Mouse (Mus musculus) small intestine, adult 2 months (tissue): ENCODE measurements around the gene Cdh23.

ENCODE experiments used
- CTCF ChIP-seq: fragments of 200-500 bp; IDR thresholded peaks from 2 replicates; pipeline ENCODE4 v1.5.1; 2012; ENCODE audit warnings: low read depth, mild to moderate bottlenecking, control low read depth, inconsistent platforms, low read length, moderate library complexity, mixed read lengths; ENCODE audit not compliant: insufficient replicate concordance, insufficient read length; ENCODE audit errors: extremely low read depth
- POLR2A ChIP-seq: fragments of 200-500 bp; IDR thresholded peaks from 2 replicates; pipeline ENCODE4 v1.6.1; 2012; ENCODE audit warnings: low read depth, mild to moderate bottlenecking, control low read depth, inconsistent platforms, low read length, moderate library complexity

DNA sequence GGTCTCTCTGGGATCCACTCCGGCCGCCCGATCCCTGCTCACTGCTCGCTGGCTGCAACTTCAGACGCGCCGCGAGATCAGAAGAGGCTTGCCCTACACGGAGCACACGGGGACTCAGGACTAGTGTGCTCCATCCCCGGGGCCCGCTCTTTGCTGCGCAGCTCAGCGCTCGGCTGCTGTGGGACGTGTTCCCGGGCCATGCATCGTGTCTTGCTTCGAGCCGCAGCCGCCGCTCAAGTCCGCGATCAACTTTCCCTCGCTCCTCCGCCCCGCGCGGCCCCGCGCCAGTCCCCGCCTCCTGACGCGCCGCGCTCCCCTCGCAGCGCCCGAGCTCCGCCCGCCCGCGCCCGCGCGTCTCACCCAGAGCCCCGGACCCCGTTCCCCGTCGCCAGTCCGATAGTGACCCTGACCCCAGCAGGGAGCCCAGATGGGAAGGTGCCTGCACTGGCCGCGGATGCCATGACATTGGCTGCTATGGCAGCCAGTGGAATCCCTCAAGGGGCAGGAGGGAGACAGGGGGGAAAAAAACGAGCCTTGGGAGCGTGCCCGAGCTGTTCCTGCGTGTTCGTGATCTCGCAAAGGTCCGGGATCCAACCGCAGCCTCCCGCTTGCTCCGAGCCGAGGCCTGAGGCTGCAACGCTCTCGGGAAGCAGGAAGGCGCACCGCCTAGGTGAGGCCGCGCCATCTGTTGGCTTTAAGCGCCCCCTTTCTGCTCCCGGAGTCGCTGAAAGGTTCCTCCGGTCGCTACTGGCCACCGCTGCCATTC, 9.1 kb downstream of the Cdh23 start:
- TF ChIP-seq CTCF (peak; percentile 19; the same call in 1 of the 2 replicates), POLR2A (no peak)
